8 mouse cellular contexts compared by ENCODE assay signal in genomic region chr8:71405401-71406098, GRCm38 (mm10). TPM values are rescaled to one million over a fixed set of nuclear protein-coding genes. Genes with fewer than 3 reads are reported as not detected.
A peak's percentile ranks its signal among the peaks of the same experiment; 100 is the strongest.
DNase-seq lines count a peak whose midpoint lies in the region; ATAC-seq and TF ChIP-seq lines count a peak whose summit lies in the region.

Gene Ankle1 (plus strand): TSS chr8:71406010.

- peak within 1 kb of the TSS; percentile 39 for H3K9ac ChIP-seq in hindbrain, embryonic 15.5 days

- no peaks in the 10 kb centered on the region for H3K27me3 ChIP-seq in Patski
- no peaks in the 10 kb centered on the region for H3K27me3 ChIP-seq in hindbrain, embryonic 15.5 days

- CTCF ChIA-PET in Patski (lab: Charles Lee): interaction anchor here (1.2 to 2.8 kb wide), 5 partner anchors 9 to 90 kb away, joined by 3 to 14 read pairs (median 4); partner anchors contain the start of gene Ocel1

- POLR2A ChIA-PET in Patski (lab: Charles Lee): interaction anchor here (0.8 to 1.4 kb wide), 6 partner anchors 8 to 38 kb away, joined by 3 to 4 read pairs (median 4); partner anchors contain the start of gene Babam1

- peak; percentile 60 for DNase-seq in Patski (ENCODE audit: low read depth, low spot score)
- peak; percentile 96 to 98 for DNase-seq in cerebellum, postnatal 14 days
- peak; percentile 93 to 94 for DNase-seq in frontal cortex, postnatal 25 days (ENCODE audit: low spot score in 2 of 2)
- peak; percentile 88 for DNase-seq in left cerebral cortex, adult 11 months (ENCODE audit: low spot score)
- DNase-seq in lung, postnatal 4 days: peak; percentile 96 to 99
- peak; percentile 85 for DNase-seq in retina, postnatal 7 days (ENCODE audit: low read depth, low spot score)
- DNase-seq in urinary bladder, adult 2 months (ENCODE audit: low spot score): peak; percentile 93

- peak; percentile 77 for ATAC-seq in Patski
- peak; percentile 90 for ATAC-seq in hindbrain, embryonic 15.5 days (ENCODE audit: low FRiP score, low read depth)

- no peak for TF ChIP-seq CTCF in Patski (IDR thresholded peaks at IDR 0.05)

- peak within 1 kb of the TSS; percentile 98 for H3K4me2 ChIP-seq in hindbrain, embryonic 15.5 days

- H3K4me1 ChIP-seq in hindbrain, embryonic 15.5 days (replicated peaks): peaks cover 20% of the 10 kb centered on the region

- H3K9me3 ChIP-seq in hindbrain, embryonic 15.5 days: no peaks in the 10 kb centered on the region

- H3K36me3 ChIP-seq in hindbrain, embryonic 15.5 days: 0 out of 2 replicates have a peak, but pooled peaks cover 4% of the 10 kb centered on the region

- peak within 1 kb of the TSS; percentile 49 for H3K4me3 ChIP-seq in hindbrain, embryonic 15.5 days

- WGBS in hindbrain, embryonic 15.5 days: 16% methylated on average over 33 of the region's 33 CpGs

- in situ Hi-C loops in Patski (cut with MboI; ENCODE audit: low pct_unique_long_range_greater_than_20kb): loop anchor here (5.0 kb wide), 1 partner anchor 33 kb away; the partner anchor contains the start of gene Ocel1

- H3K27ac ChIP-seq in hindbrain, embryonic 15.5 days (replicated peaks): no peak within 1 kb of the TSS

RNA-seq across cellular contexts. Expression of gene Ankle1, which starts in this region (rescaled TPM):
- polyA plus RNA-seq in Patski (2021): 9.0 TPM
- 11.0 and 11.3 TPM in 2 replicates for polyA plus RNA-seq in hindbrain, embryonic 15.5 days (2015; fragmentation: Nextera tagmentation; extraction: Ambion mirVana)
- 1.9 and 2.6 TPM in 2 replicates for polyA plus RNA-seq in urinary bladder, adult 2 months (2012; rRNA removed)
